16 mouse cellular contexts compared by ENCODE assay signal in genomic region chr1:155568133-155568532, GRCm38 (mm10). TPM values are rescaled to one million over a fixed set of nuclear protein-coding genes. Genes with fewer than 3 reads are reported as not detected.
DNase-seq lines count a peak whose midpoint lies in the region; ATAC-seq and TF ChIP-seq lines count a peak whose summit lies in the region.
"Had no signal": no experiment of that assay in that cellular context is flagged by ENCODE, and none has a peak within 500 bp of the region (broad histone marks: within the 10 kb centered on the region; RNA-seq: fewer than 3 reads in every experiment).

No protein-coding gene starts in this region.

- H3K36me3 ChIP-seq in liver, postnatal 0 days (replicated peaks; ENCODE audit: insufficient read depth, low read length) = peaks cover 29% of the 10 kb centered on the region
- H3K36me3 ChIP-seq in liver, embryonic 12.5 days = peaks cover 73% of the 10 kb centered on the region
- H3K36me3 ChIP-seq in ES-Bruce4 (ENCODE audit: control insufficient read depth, insufficient read depth, low read length, poor library complexity, severe bottlenecking) = peaks cover 11% of the 10 kb centered on the region
- H3K36me3 ChIP-seq in neural tube, embryonic 15.5 days = peaks cover 26% of the 10 kb centered on the region

- peak; percentile 36 for TF ChIP-seq CTCF in gastrocnemius, adult 2 months (IDR thresholded peaks at IDR 0.05)
- peak; percentile 25; the same call in 1 of the 2 replicates for TF ChIP-seq CTCF in liver, postnatal 0 days (IDR thresholded peaks at IDR 0.05; ENCODE audit: low read depth)
- peak; percentile 12 for TF ChIP-seq CTCF in ES-Bruce4 (IDR thresholded peaks at IDR 0.05; ENCODE audit: low read depth, low read length)

- 91% methylated on average over 9 of the region's 9 CpGs for WGBS in liver, postnatal 0 days (ENCODE audit: insufficient replicate concordance)
- WGBS in liver, embryonic 12.5 days (ENCODE audit: insufficient replicate concordance) = 89% methylated on average over 9 of the region's 9 CpGs
- WGBS in neural tube, embryonic 15.5 days = 97% methylated on average over 9 of the region's 9 CpGs

- no peak for DNase-seq in gastrocnemius, adult 2 months
- no peak for DNase-seq in gastrocnemius, postnatal 10 days
- DNase-seq in liver, postnatal 0 days = no peak
- peak; percentile 39 for DNase-seq in induced T-regulatory cell, adult 2 months (ENCODE audit: low read depth)
- DNase-seq in spleen, adult 12 weeks (ENCODE audit: low spot score) = no peak
- DNase-seq: adrenal gland, postnatal 36 days; cerebellum, adult 18-20 months; heart, postnatal 4 days; kidney, adult 8-10 months; layer of hippocampus, adult 9-11 months; lung, adult 2 months had no signal

- no peak for TF ChIP-seq POLR2A in ES-Bruce4 (IDR thresholded peaks at IDR 0.05; ENCODE audit: insufficient read depth, low read length)

- no peak for TF ChIP-seq EP300 in liver, postnatal 0 days (IDR thresholded peaks at IDR 0.05; ENCODE audit: low read depth)
- TF ChIP-seq EP300 in ES-Bruce4 (IDR thresholded peaks at IDR 0.05; ENCODE audit: insufficient read depth, low read depth, low read length) = no peak

- no peak for ATAC-seq in liver, postnatal 0 days
- no peak for ATAC-seq in liver, embryonic 12.5 days
- ATAC-seq in neural tube, embryonic 15.5 days (ENCODE audit: low FRiP score) = no peak

- no peak overlapping the region for H3K4me3 ChIP-seq in gastrocnemius, adult 2 months
- H3K4me3 ChIP-seq in liver, postnatal 0 days (ENCODE audit: low read depth, low read length) = no peak overlapping the region
- no peak overlapping the region for H3K4me3 ChIP-seq in liver, embryonic 12.5 days
- H3K4me3 ChIP-seq in ES-Bruce4 (ENCODE audit: low read depth, low read length) = no peak overlapping the region
- no peak overlapping the region for H3K4me3 ChIP-seq in neural tube, embryonic 15.5 days (replicated peaks)
- H3K4me3 ChIP-seq: limb, embryonic 10.5 days; midbrain, embryonic 10.5 days had no signal

- peaks cover 4% of the 10 kb centered on the region; the same call in 1 of the 2 replicates for H3K9me3 ChIP-seq in liver, postnatal 0 days (ENCODE audit: low read length)
- 0 out of 2 replicates have a peak, but pooled peaks cover 4% of the 10 kb centered on the region for H3K9me3 ChIP-seq in liver, embryonic 12.5 days (replicated peaks)
- peaks cover 4% of the 10 kb centered on the region; the same call in 1 of the 2 replicates for H3K9me3 ChIP-seq in ES-Bruce4 (replicated peaks; ENCODE audit: control insufficient read depth, insufficient read depth, low read length, poor library complexity, severe bottlenecking)
- no peaks in the 10 kb centered on the region for H3K9me3 ChIP-seq in neural tube, embryonic 15.5 days (replicated peaks)
- H3K9me3 ChIP-seq: limb, embryonic 10.5 days had no signal

- no peak overlapping the region for H3K9ac ChIP-seq in liver, postnatal 0 days (replicated peaks)
- H3K9ac ChIP-seq in liver, embryonic 12.5 days = no peak overlapping the region
- H3K9ac ChIP-seq in ES-Bruce4 (ENCODE audit: low read depth, poor library complexity, severe bottlenecking) = no peak overlapping the region
- no peak overlapping the region for H3K9ac ChIP-seq in neural tube, embryonic 15.5 days (replicated peaks)

- intact Hi-C loops in gastrocnemius, adult 2 months (cut with DNase I) = no loop called here

- H3K4me2 ChIP-seq in liver, postnatal 0 days (ENCODE audit: low read depth, low read length) = no peak overlapping the region
- no peak overlapping the region for H3K4me2 ChIP-seq in liver, embryonic 12.5 days
- H3K4me2 ChIP-seq in neural tube, embryonic 15.5 days = no peak overlapping the region

- no peaks in the 10 kb centered on the region for H3K27me3 ChIP-seq in liver, postnatal 0 days (ENCODE audit: insufficient read depth, low read length)
- H3K27me3 ChIP-seq in liver, embryonic 12.5 days (replicated peaks) = no peaks in the 10 kb centered on the region
- no peaks in the 10 kb centered on the region for H3K27me3 ChIP-seq in ES-Bruce4 (ENCODE audit: control insufficient read depth, insufficient read depth, low read length, poor library complexity, severe bottlenecking)
- H3K27me3 ChIP-seq in neural tube, embryonic 15.5 days (replicated peaks) = no peaks in the 10 kb centered on the region

- no peaks in the 10 kb centered on the region for H3K4me1 ChIP-seq in liver, postnatal 0 days (ENCODE audit: insufficient read depth)
- H3K4me1 ChIP-seq in liver, embryonic 12.5 days = no peaks in the 10 kb centered on the region; the same call in 1 of the 2 replicates
- H3K4me1 ChIP-seq in ES-Bruce4 (ENCODE audit: control insufficient read depth, insufficient read depth, low read length) = no peaks in the 10 kb centered on the region
- H3K4me1 ChIP-seq in neural tube, embryonic 15.5 days = no peaks in the 10 kb centered on the region
- H3K4me1 ChIP-seq: limb, embryonic 10.5 days; midbrain, embryonic 10.5 days had no signal

- no peak overlapping the region for H3K27ac ChIP-seq in gastrocnemius, adult 2 months
- no peak overlapping the region for H3K27ac ChIP-seq in liver, postnatal 0 days (ENCODE audit: low read depth)
- no peak overlapping the region for H3K27ac ChIP-seq in liver, embryonic 12.5 days
- no peak overlapping the region for H3K27ac ChIP-seq in ES-Bruce4 (ENCODE audit: insufficient read depth, low read length)
- H3K27ac ChIP-seq in neural tube, embryonic 15.5 days (replicated peaks) = no peak overlapping the region
- H3K27ac ChIP-seq: limb, embryonic 10.5 days; midbrain, embryonic 10.5 days had no signal

RNA-seq across cellular contexts. Expression of gene Acbd6, which starts 10.2 kb away (rescaled TPM):
- 10 to 100 TPM; 54.4 to 65.2 TPM for total RNA-seq in gastrocnemius, adult 2 months (2021)
- 10 to 100 TPM; 56.2 to 59.8 TPM for total RNA-seq in gastrocnemius, postnatal 10 days (2021)
- polyA plus RNA-seq in liver, postnatal 0 days (2015; fragmentation: Nextera tagmentation; extraction: Ambion mirVana) = 34.3 and 38.3 TPM in 2 replicates
- polyA plus RNA-seq in liver, embryonic 12.5 days (2016; fragmentation: Nextera tagmentation; extraction: Ambion mirVana) = 87.7 and 88.9 TPM in 2 replicates
- polyA plus RNA-seq in ES-Bruce4 (2011; ENCODE audit: insufficient read depth, insufficient read length, low read depth, missing spikeins) = 62.2 and 78.4 TPM in 2 replicates
- 101 and 109 TPM in 2 replicates for polyA plus RNA-seq in neural tube, embryonic 15.5 days (2015; fragmentation: Nextera tagmentation; extraction: Ambion mirVana)
